Mouse (Mus musculus): ENCODE measurements around the gene Stoml1. TPM values are rescaled to one million over a fixed set of nuclear protein-coding genes. Genes with fewer than 3 reads are reported as not detected.

Gene Stoml1
- total and polyA plus RNA-seq, 3 experiments = 9.2 to 23.4 (median 9.6) TPM

- no peaks in the 10 kb centered on the region for H3K36me3 ChIP-seq (ENCODE audit: control insufficient read depth, insufficient read depth, low read length)
- intact Hi-C loops (cut with DNase I) = no loop called here
- no peaks in the 10 kb centered on the region for H3K27me3 ChIP-seq (ENCODE audit: control insufficient read depth, insufficient read depth, low read length)
- H3K9ac ChIP-seq (ENCODE audit: low read depth, low read length) = no peak overlapping the region
- no peak overlapping the region for H3K27ac ChIP-seq
- H3K4me1 ChIP-seq (ENCODE audit: control insufficient read depth, insufficient read depth, low read length) = no peaks in the 10 kb centered on the region
- no peak for DNase-seq
- H3K79me2 ChIP-seq (replicated peaks; ENCODE audit: control insufficient read depth, insufficient read depth, low read length) = no peaks in the 10 kb centered on the region
- no peak for TF ChIP-seq CTCF (IDR thresholded peaks at IDR 0.05)
- no peak for TF ChIP-seq EP300 (IDR thresholded peaks at IDR 0.05; ENCODE audit: insufficient read depth, low read depth, low read length)
- no peak for TF ChIP-seq POLR2A (IDR thresholded peaks at IDR 0.05; ENCODE audit: insufficient read depth, low read depth, low read length)
- H3K4me3 ChIP-seq = no peak overlapping the region
- WGBS = 35% methylated on average over 1 of the region's 1 CpGs
These were observed 36.1 kb downstream of the Stoml1 start for GRCm38 (mm10) chr9:58289090-58289489.

- Histone ChIP-seq H3K9ac (ENCODE audit: low read depth, low read length) (no peak overlapping the region), H3K4me1 (ENCODE audit: control insufficient read depth, insufficient read depth, low read length) (no peaks in the 10 kb centered on the region), H3K79me2 (replicated peaks; ENCODE audit: control insufficient read depth, insufficient read depth, low read length) (no peaks in the 10 kb centered on the region), H3K27ac (no peak overlapping the region), H3K27me3 (ENCODE audit: control insufficient read depth, insufficient read depth, low read length) (no peaks in the 10 kb centered on the region), H3K4me3 (no peak overlapping the region), H3K36me3 (ENCODE audit: control insufficient read depth, insufficient read depth, low read length) (no peaks in the 10 kb centered on the region)
- 73% methylated on average over 2 of the region's 2 CpGs for WGBS
- DNase-seq = no peak
- no peak for TF ChIP-seq POLR2A (IDR thresholded peaks at IDR 0.05; ENCODE audit: insufficient read depth, low read depth, low read length)
- no peak for TF ChIP-seq CTCF (IDR thresholded peaks at IDR 0.05)
- TF ChIP-seq EP300 (IDR thresholded peaks at IDR 0.05; ENCODE audit: insufficient read depth, low read depth, low read length) = no peak
- intact Hi-C loops (cut with DNase I) = no loop called here
These were observed 36.9 kb downstream of the Stoml1 start for GRCm38 (mm10) chr9:58289901-58290300.

GRCm38 (mm10) chr9:58294527-58294926 is 41.6 kb downstream of the Stoml1 start:
- no peak overlapping the region for H3K4me3 ChIP-seq
- no peak for DNase-seq
- WGBS = 65% methylated on average over 7 of the region's 7 CpGs
- H3K27me3 ChIP-seq (ENCODE audit: control insufficient read depth, insufficient read depth, low read length) = no peaks in the 10 kb centered on the region
- no peaks in the 10 kb centered on the region for H3K79me2 ChIP-seq (replicated peaks; ENCODE audit: control insufficient read depth, insufficient read depth, low read length)
- H3K4me1 ChIP-seq (ENCODE audit: control insufficient read depth, insufficient read depth, low read length) = peaks cover 3% of the 10 kb centered on the region
- no peak overlapping the region for H3K27ac ChIP-seq
- TF ChIP-seq POLR2A (IDR thresholded peaks at IDR 0.05; ENCODE audit: insufficient read depth, low read depth, low read length) = no peak
- no peak for TF ChIP-seq CTCF (IDR thresholded peaks at IDR 0.05)
- no peak for TF ChIP-seq EP300 (IDR thresholded peaks at IDR 0.05; ENCODE audit: insufficient read depth, low read depth, low read length)
- no peak overlapping the region for H3K9ac ChIP-seq (ENCODE audit: low read depth, low read length)
- intact Hi-C loops (cut with DNase I) = no loop called here
- H3K36me3 ChIP-seq (ENCODE audit: control insufficient read depth, insufficient read depth, low read length) = no peaks in the 10 kb centered on the region

- Histone ChIP-seq H3K27ac (no peak overlapping the region), H3K27me3 (ENCODE audit: control insufficient read depth, insufficient read depth, low read length) (no peaks in the 10 kb centered on the region), H3K79me2 (replicated peaks; ENCODE audit: control insufficient read depth, insufficient read depth, low read length) (no peaks in the 10 kb centered on the region), H3K4me3 (no peak overlapping the region), H3K4me1 (ENCODE audit: control insufficient read depth, insufficient read depth, low read length) (peaks cover 3% of the 10 kb centered on the region), H3K36me3 (ENCODE audit: control insufficient read depth, insufficient read depth, low read length) (no peaks in the 10 kb centered on the region), H3K9ac (ENCODE audit: low read depth, low read length) (no peak overlapping the region)
- WGBS = 83% methylated on average over 3 of the region's 3 CpGs
- DNase-seq = no peak
- intact Hi-C loops (cut with DNase I) = no loop called here
- TF ChIP-seq CTCF (IDR thresholded peaks at IDR 0.05) (no peak), EP300 (IDR thresholded peaks at IDR 0.05; ENCODE audit: insufficient read depth, low read depth, low read length) (no peak), POLR2A (IDR thresholded peaks at IDR 0.05; ENCODE audit: insufficient read depth, low read depth, low read length) (no peak)
These were observed 42.4 kb downstream of the Stoml1 start for GRCm38 (mm10) chr9:58295345-58295744.

- H3K79me2 ChIP-seq (replicated peaks; ENCODE audit: control insufficient read depth, insufficient read depth, low read length) = no peaks in the 10 kb centered on the region
- no peak overlapping the region for H3K4me3 ChIP-seq
- no peaks in the 10 kb centered on the region for H3K27me3 ChIP-seq (ENCODE audit: control insufficient read depth, insufficient read depth, low read length)
- peak; percentile 42 for TF ChIP-seq CTCF (IDR thresholded peaks at IDR 0.05)
- TF ChIP-seq POLR2A (IDR thresholded peaks at IDR 0.05; ENCODE audit: insufficient read depth, low read depth, low read length) = no peak
- TF ChIP-seq EP300 (IDR thresholded peaks at IDR 0.05; ENCODE audit: insufficient read depth, low read depth, low read length) = 0 out of 2 replicates have a peak, but pooled peaks have one; percentile 40
- 36% methylated on average over 9 of the region's 9 CpGs for WGBS
- H3K27ac ChIP-seq = peak overlapping the region; percentile 53
- H3K36me3 ChIP-seq (ENCODE audit: control insufficient read depth, insufficient read depth, low read length) = no peaks in the 10 kb centered on the region
- DNase-seq = peak; percentile 66 to 77
- intact Hi-C loops (cut with DNase I) = no loop called here
- peaks cover 3% of the 10 kb centered on the region for H3K4me1 ChIP-seq (ENCODE audit: control insufficient read depth, insufficient read depth, low read length)
- H3K9ac ChIP-seq (ENCODE audit: low read depth, low read length) = no peak overlapping the region
These were observed 42.9 kb downstream of the Stoml1 start for GRCm38 (mm10) chr9:58295766-58296361.

GRCm38 (mm10) chr9:58297065-58297464 is 44.1 kb downstream of the Stoml1 start:
- Histone ChIP-seq H3K36me3 (ENCODE audit: control insufficient read depth, insufficient read depth, low read length) (no peaks in the 10 kb centered on the region), H3K9ac (ENCODE audit: low read depth, low read length) (no peak overlapping the region), H3K79me2 (replicated peaks; ENCODE audit: control insufficient read depth, insufficient read depth, low read length) (no peaks in the 10 kb centered on the region), H3K27ac (no peak overlapping the region), H3K4me3 (no peak overlapping the region), H3K4me1 (ENCODE audit: control insufficient read depth, insufficient read depth, low read length) (peaks cover 3% of the 10 kb centered on the region), H3K27me3 (ENCODE audit: control insufficient read depth, insufficient read depth, low read length) (no peaks in the 10 kb centered on the region)
- 78% methylated on average over 6 of the region's 6 CpGs for WGBS
- DNase-seq = no peak
- TF ChIP-seq CTCF (IDR thresholded peaks at IDR 0.05) = no peak
- TF ChIP-seq POLR2A (IDR thresholded peaks at IDR 0.05; ENCODE audit: insufficient read depth, low read depth, low read length) = no peak
- no peak for TF ChIP-seq EP300 (IDR thresholded peaks at IDR 0.05; ENCODE audit: insufficient read depth, low read depth, low read length)
- intact Hi-C loops (cut with DNase I) = no loop called here

Measured in heart, adult 2 months (tissue).